ENCODE assay signal across 8 mouse cellular contexts in genomic region chr4:62359256-62359775, GRCm38 (mm10). TPM values are rescaled to one million over a fixed set of nuclear protein-coding genes. Genes with fewer than 3 reads are reported as not detected.
DNase-seq lines count a peak whose midpoint lies in the region; ATAC-seq and TF ChIP-seq lines count a peak whose summit lies in the region.

No protein-coding gene starts in this region.

- no peaks in the 10 kb centered on the region for H3K36me3 ChIP-seq in heart, embryonic 10.5 days
- 0 out of 2 replicates have a peak, but pooled peaks cover 2% of the 10 kb centered on the region for H3K36me3 ChIP-seq in E14TG2a.4 (ENCODE audit: insufficient read depth, low read length)
- H3K36me3 ChIP-seq in heart, postnatal 0 days (replicated peaks; ENCODE audit: control insufficient read depth, insufficient read depth, low read length) = peaks cover 18% of the 10 kb centered on the region
- H3K36me3 ChIP-seq in midbrain, embryonic 11.5 days (ENCODE audit: control insufficient read depth, insufficient read depth, low read length) = no peaks in the 10 kb centered on the region

- ATAC-seq in heart, postnatal 0 days (ENCODE audit: insufficient read depth, low read depth) = no peak
- ATAC-seq in midbrain, embryonic 11.5 days (ENCODE audit: low FRiP score) = no peak

- peak overlapping the region; percentile 86 for H3K4me3 ChIP-seq in heart, embryonic 10.5 days
- peak overlapping the region; percentile 97 for H3K4me3 ChIP-seq in E14TG2a.4 (replicated peaks; ENCODE audit: low read length)
- peak overlapping the region; percentile 91 for H3K4me3 ChIP-seq in heart, postnatal 0 days (ENCODE audit: low read depth, low read length)
- H3K4me3 ChIP-seq in midbrain, embryonic 11.5 days (ENCODE audit: low read depth, low read length) = peak overlapping the region; percentile 61

- 47% methylated on average over 7 of the region's 7 CpGs for whole genome bisulfite sequencing in heart, embryonic 10.5 days
- 43% methylated on average over 7 of the region's 7 CpGs for WGBS in heart, postnatal 0 days
- 52% methylated on average over 7 of the region's 7 CpGs for WGBS in midbrain, embryonic 11.5 days

- no peak for DNase-seq in heart, embryonic 10.5 days (ENCODE audit: low spot score)
- DNase-seq in heart, postnatal 4 days = no peak
- no peak for DNase-seq in heart, postnatal 0 days (ENCODE audit: low spot score)
- DNase-seq in midbrain, embryonic 11.5 days (ENCODE audit: low spot score, missing footprints) = no peak
- DNase-seq in c-Kit-positive CD71-positive TER-119-positive erythroid progenitor cells, embryonic 14.5 days (ENCODE audit: low spot score) = no peak
- DNase-seq in ovary, postnatal 14 days (ENCODE audit: low spot score) = no peak
- DNase-seq in spleen, postnatal 36 days (ENCODE audit: low spot score in 2 of 2) = no peak

- no peak for TF ChIP-seq EP300 in heart, postnatal 0 days (IDR thresholded peaks at IDR 0.05; ENCODE audit: low read depth)

- H3K4me1 ChIP-seq in heart, embryonic 10.5 days = peaks cover 7% of the 10 kb centered on the region; the same call in 1 of the 2 replicates
- peaks cover 26% of the 10 kb centered on the region for H3K4me1 ChIP-seq in E14TG2a.4 (replicated peaks; ENCODE audit: low read depth, low read length)
- peaks cover 16% of the 10 kb centered on the region for H3K4me1 ChIP-seq in heart, postnatal 0 days (ENCODE audit: control insufficient read depth, insufficient read depth)
- peaks cover 12% of the 10 kb centered on the region for H3K4me1 ChIP-seq in midbrain, embryonic 11.5 days (ENCODE audit: control insufficient read depth, insufficient read depth, low read length)

- no peak for TF ChIP-seq CTCF in E14TG2a.4 (conservative IDR thresholded peaks at IDR 0.05; ENCODE audit: low read length)
- no peak for TF ChIP-seq CTCF in heart, postnatal 0 days (IDR thresholded peaks at IDR 0.05; ENCODE audit: low read depth)

- H3K27me3 ChIP-seq in heart, embryonic 10.5 days (ENCODE audit: insufficient read depth, poor library complexity, severe bottlenecking) = no peaks in the 10 kb centered on the region
- no peaks in the 10 kb centered on the region for H3K27me3 ChIP-seq in E14TG2a.4 (ENCODE audit: insufficient read depth, low read length)
- no peaks in the 10 kb centered on the region for H3K27me3 ChIP-seq in heart, postnatal 0 days (ENCODE audit: control insufficient read depth, insufficient read depth, low read length)
- H3K27me3 ChIP-seq in midbrain, embryonic 11.5 days (ENCODE audit: control insufficient read depth, insufficient read depth, low read length) = no peaks in the 10 kb centered on the region

- H3K9me3 ChIP-seq in heart, embryonic 10.5 days = no peaks in the 10 kb centered on the region
- no peaks in the 10 kb centered on the region for H3K9me3 ChIP-seq in E14TG2a.4 (ENCODE audit: low read length)
- H3K9me3 ChIP-seq in heart, postnatal 0 days (replicated peaks; ENCODE audit: control insufficient read depth, low read length) = no peaks in the 10 kb centered on the region
- no peaks in the 10 kb centered on the region for H3K9me3 ChIP-seq in midbrain, embryonic 11.5 days (ENCODE audit: control insufficient read depth, low read length)

- H3K9ac ChIP-seq in heart, postnatal 0 days (replicated peaks; ENCODE audit: low read depth, low read length) = peak overlapping the region; percentile 87
- peak overlapping the region; percentile 58 for H3K9ac ChIP-seq in midbrain, embryonic 11.5 days (ENCODE audit: low read length)

- peak overlapping the region; percentile 76 for H3K4me2 ChIP-seq in heart, postnatal 0 days (ENCODE audit: low read depth, low read length)
- H3K4me2 ChIP-seq in midbrain, embryonic 11.5 days = peak overlapping the region; percentile 50

- H3K27ac ChIP-seq in heart, embryonic 10.5 days = peak overlapping the region; percentile 92
- H3K27ac ChIP-seq in heart, postnatal 0 days (ENCODE audit: low read depth) = no peak overlapping the region
- no peak overlapping the region for H3K27ac ChIP-seq in midbrain, embryonic 11.5 days (ENCODE audit: low read depth, low read length)

RNA-seq across cellular contexts. Expression of gene Fkbp15, which starts 1.0 kb away (rescaled TPM):
- polyA plus RNA-seq in heart, embryonic 10.5 days (2016; fragmentation: Nextera tagmentation; extraction: Ambion mirVana) = 17.2 and 19.5 TPM in 2 replicates
- 10 to 100 TPM; 26.5 to 28.1 TPM for total RNA-seq in heart, postnatal 4 days (2021)
- total RNA-seq in heart, postnatal 0 days (2014; rRNA removed; ENCODE audit: low replicate concordance) = 18.7 and 34.3 TPM in 2 replicates
- polyA plus RNA-seq in heart, postnatal 0 days (2015; fragmentation: Nextera tagmentation; extraction: Ambion mirVana) = 11.1 and 11.8 TPM in 2 replicates
- 17.9 and 19.6 TPM in 2 replicates for polyA plus RNA-seq in midbrain, embryonic 11.5 days (2014; fragmentation: Nextera tagmentation; extraction: Ambion mirVana)

RNA-seq across cellular contexts. Expression of gene Slc31a1, which starts 1.2 kb away (rescaled TPM):
- 46.9 and 53.6 TPM in 2 replicates for polyA plus RNA-seq in heart, embryonic 10.5 days (2016; fragmentation: Nextera tagmentation; extraction: Ambion mirVana)
- 10 to 100 TPM; 31.5 to 34.7 TPM for total RNA-seq in heart, postnatal 4 days (2021)
- 15.9 and 17.8 TPM in 2 replicates for total RNA-seq in heart, postnatal 0 days (2014; rRNA removed; ENCODE audit: low replicate concordance)
- polyA plus RNA-seq in heart, postnatal 0 days (2015; fragmentation: Nextera tagmentation; extraction: Ambion mirVana) = 35.0 and 35.1 TPM in 2 replicates
- polyA plus RNA-seq in midbrain, embryonic 11.5 days (2014; fragmentation: Nextera tagmentation; extraction: Ambion mirVana) = 50.2 and 52.4 TPM in 2 replicates

RNA-seq across cellular contexts. Expression of gene Cdc26, which starts 49.1 kb away (rescaled TPM):
- 101 and 125 TPM in 2 replicates for polyA plus RNA-seq in heart, embryonic 10.5 days (2016; fragmentation: Nextera tagmentation; extraction: Ambion mirVana)
- total RNA-seq in heart, postnatal 4 days (2021) = 10 to 100 TPM; 58.0 to 61.1 TPM
- total RNA-seq in heart, postnatal 0 days (2014; rRNA removed; ENCODE audit: low replicate concordance) = 30.5 and 34.3 TPM in 2 replicates
- 72.8 and 76.9 TPM in 2 replicates for polyA plus RNA-seq in heart, postnatal 0 days (2015; fragmentation: Nextera tagmentation; extraction: Ambion mirVana)
- 176 and 178 TPM in 2 replicates for polyA plus RNA-seq in midbrain, embryonic 11.5 days (2014; fragmentation: Nextera tagmentation; extraction: Ambion mirVana)

RNA-seq across cellular contexts. Expression of gene Prpf4, which starts 49.3 kb away (rescaled TPM):
- polyA plus RNA-seq in heart, embryonic 10.5 days (2016; fragmentation: Nextera tagmentation; extraction: Ambion mirVana) = 19.2 and 23.2 TPM in 2 replicates
- total RNA-seq in heart, postnatal 4 days (2021) = 10 to 100 TPM; 12.5 to 14.2 TPM
- total RNA-seq in heart, postnatal 0 days (2014; rRNA removed; ENCODE audit: low replicate concordance) = 11.5 and 16.7 TPM in 2 replicates
- 7.4 and 8.1 TPM in 2 replicates for polyA plus RNA-seq in heart, postnatal 0 days (2015; fragmentation: Nextera tagmentation; extraction: Ambion mirVana)
- polyA plus RNA-seq in midbrain, embryonic 11.5 days (2014; fragmentation: Nextera tagmentation; extraction: Ambion mirVana) = 28.0 and 29.9 TPM in 2 replicates
